Mouse (Mus musculus) forebrain, embryonic 11.5 days (tissue): Measurements from ENCODE around the gene Map4k3. TPM values are rescaled to one million over a fixed set of nuclear protein-coding genes. Genes with fewer than 3 reads are reported as not detected.

Experiments
- ATAC-seq: fragments of 200-750 bp; cut with Nextera tagmentation; replicated peaks from 2 replicates; pipeline ENCODE4 v1.8.0; 2017; ENCODE audit warnings: moderate TSS enrichment; ENCODE audit not compliant: low FRiP score
- DNase-seq: peaks from one replicate; pipeline ENCODE4 v3.0.0-alpha.2; 2017; ENCODE audit warnings: low spot score
- H3K27ac ChIP-seq: fragments of 300-500 bp; sonication (generic); 2 replicates; pipeline ENCODE4 v1.5.1; 2014; ENCODE audit warnings: low read depth, low read length
- H3K27me3 ChIP-seq: fragments of 300-500 bp; sonication (generic); 2 replicates; pipeline ENCODE4 v1.6.1; 2014; ENCODE audit warnings: mild to moderate bottlenecking, low read length, mixed read lengths; ENCODE audit not compliant: control insufficient read depth, insufficient read depth
- H3K36me3 ChIP-seq: fragments of 300-500 bp; sonication (generic); 2 replicates; pipeline ENCODE4 v1.6.1; 2014; ENCODE audit warnings: mild to moderate bottlenecking, low read length, moderate library complexity, mixed read lengths; ENCODE audit not compliant: control insufficient read depth, insufficient read depth
- H3K4me1 ChIP-seq: fragments of 300-500 bp; sonication (generic); replicated peaks from 2 replicates; pipeline ENCODE4 v1.6.1; 2014; ENCODE audit warnings: low read length, mixed read lengths; ENCODE audit not compliant: control insufficient read depth, insufficient read depth
- H3K4me2 ChIP-seq: fragments of 300-500 bp; sonication (generic); 2 replicates; pipeline ENCODE4 v1.6.1; 2014; ENCODE audit warnings: low read depth, mild to moderate bottlenecking, low read length, moderate library complexity, mixed read lengths; ENCODE audit not compliant: severe bottlenecking
- H3K4me3 ChIP-seq: fragments of 300-500 bp; sonication (generic); 2 replicates; pipeline ENCODE4 v1.5.1; 2014; ENCODE audit warnings: low read depth, low read length
- H3K9ac ChIP-seq: fragments of 300-500 bp; sonication (generic); 2 replicates; pipeline ENCODE4 v1.6.1; 2014; ENCODE audit warnings: low read length
- H3K9me3 ChIP-seq: fragments of 300-500 bp; sonication (generic); 2 replicates; pipeline ENCODE4 v1.6.1; 2016; ENCODE audit warnings: low read length, mixed read lengths; ENCODE audit not compliant: control insufficient read depth
- WGBS: fragments of 180-500 bp; shearing (Covaris S2); extraction: QIAGEN DNeasy Blood & Tissue Kit; methylation state at CpG from one replicate; pipeline ENCODE4 v1.1.7; 2014; 5-methylcytosine and 5-hydroxymethylcytosine counted together
- polyA plus RNA-seq: library from polyadenylated mRNA; unstranded; fragments of >200 nt; fragmentation: Nextera tagmentation; extraction: Ambion mirVana; gene quantifications from 2 replicates; pipeline ENCODE4 v1.2.1, GENCODE M21; 2014

The Map4k3 gene
- polyA plus RNA-seq, 1 experiment from 2014 or later, result 28.1 TPM

GRCm38 (mm10) chr17:80721670-80722069 is 6.6 kb downstream of the Map4k3 start:
- H3K4me3 ChIP-seq, result no peak overlapping the region
- H3K9ac ChIP-seq, result no peak overlapping the region
- peaks cover 2% of the 10 kb centered on the region; the same call in 1 of the 2 replicates for H3K4me1 ChIP-seq
- ATAC-seq, result peak; percentile 63; the same call in 1 of the 2 replicates
- no peak overlapping the region for H3K27ac ChIP-seq
- no peaks in the 10 kb centered on the region for H3K36me3 ChIP-seq
- H3K27me3 ChIP-seq, result no peaks in the 10 kb centered on the region
- no peak for DNase-seq
- 75% methylated on average over 7 of the region's 7 CpGs for WGBS
- no peak overlapping the region for H3K4me2 ChIP-seq
- H3K9me3 ChIP-seq, result no peaks in the 10 kb centered on the region

- Histone ChIP-seq H3K27me3 (no peaks in the 10 kb centered on the region), H3K9ac (no peak overlapping the region), H3K36me3 (no peaks in the 10 kb centered on the region), H3K27ac (no peak overlapping the region), H3K4me2 (no peak overlapping the region), H3K9me3 (no peaks in the 10 kb centered on the region), H3K4me1 (0 out of 2 replicates have a peak, but pooled peaks cover 2% of the 10 kb centered on the region), H3K4me3 (no peak overlapping the region)
- WGBS, result 95% methylated on average over 5 of the region's 5 CpGs
- ATAC-seq, result no peak
- DNase-seq, result no peak
Observed at GRCm38 (mm10) chr17:80719309-80719708, 9.0 kb downstream of the Map4k3 start.

- H3K4me3 ChIP-seq, result no peak overlapping the region
- no peak overlapping the region for H3K4me2 ChIP-seq
- 82% methylated on average over 5 of the region's 5 CpGs for WGBS
- no peak for ATAC-seq
- H3K9ac ChIP-seq, result no peak overlapping the region
- H3K27me3 ChIP-seq, result no peaks in the 10 kb centered on the region
- no peak overlapping the region for H3K27ac ChIP-seq
- no peaks in the 10 kb centered on the region for H3K9me3 ChIP-seq
- H3K36me3 ChIP-seq, result no peaks in the 10 kb centered on the region
- DNase-seq, result no peak
- H3K4me1 ChIP-seq, result 0 out of 2 replicates have a peak, but pooled peaks cover 2% of the 10 kb centered on the region
Observed at GRCm38 (mm10) chr17:80718243-80718642, 10.0 kb downstream of the Map4k3 start.

GRCm38 (mm10) chr17:80713588-80713987 is 14.7 kb downstream of the Map4k3 start:
- no peak overlapping the region for H3K4me2 ChIP-seq
- no peak for ATAC-seq
- no peak overlapping the region for H3K9ac ChIP-seq
- no peak overlapping the region for H3K27ac ChIP-seq
- no peaks in the 10 kb centered on the region for H3K9me3 ChIP-seq
- no peak for DNase-seq
- H3K36me3 ChIP-seq, result no peaks in the 10 kb centered on the region
- H3K27me3 ChIP-seq, result no peaks in the 10 kb centered on the region
- no peaks in the 10 kb centered on the region; the same call in 1 of the 2 replicates for H3K4me1 ChIP-seq
- WGBS, result 92% methylated on average over 5 of the region's 5 CpGs
- no peak overlapping the region for H3K4me3 ChIP-seq

- ATAC-seq (peak; percentile 81), DNase-seq (peak; percentile 69)
- Histone ChIP-seq H3K4me2 (peak overlapping the region; percentile 16; the same call in 1 of the 2 replicates), H3K36me3 (no peaks in the 10 kb centered on the region), H3K27me3 (no peaks in the 10 kb centered on the region), H3K9me3 (no peaks in the 10 kb centered on the region), H3K4me1 (no peaks in the 10 kb centered on the region; the same call in 1 of the 2 replicates), H3K4me3 (no peak overlapping the region), H3K9ac (no peak overlapping the region; the same call in 1 of the 2 replicates), H3K27ac (peak overlapping the region; percentile 25; the same call in 1 of the 2 replicates)
- 27% methylated on average over 24 of the region's 24 CpGs for whole genome bisulfite sequencing
Observed at GRCm38 (mm10) chr17:80709921-80710838, 18.1 kb downstream of the Map4k3 start.

- Histone ChIP-seq H3K4me2 (no peak overlapping the region), H3K27me3 (no peaks in the 10 kb centered on the region), H3K36me3 (no peaks in the 10 kb centered on the region), H3K9me3 (no peaks in the 10 kb centered on the region), H3K9ac (no peak overlapping the region), H3K4me1 (no peaks in the 10 kb centered on the region; the same call in 1 of the 2 replicates), H3K27ac (no peak overlapping the region), H3K4me3 (no peak overlapping the region)
- ATAC-seq (no peak), DNase-seq (no peak)
- 93% methylated on average over 6 of the region's 6 CpGs for WGBS
Observed at GRCm38 (mm10) chr17:80708803-80709202, 19.5 kb downstream of the Map4k3 start.

GRCm38 (mm10) chr17:80707176-80707575 is 21.1 kb downstream of the Map4k3 start:
- 83% methylated on average over 4 of the region's 4 CpGs for WGBS
- no peak overlapping the region for H3K9ac ChIP-seq
- H3K4me3 ChIP-seq, result no peak overlapping the region
- DNase-seq (no peak), ATAC-seq (no peak)
- H3K4me2 ChIP-seq, result no peak overlapping the region
- H3K9me3 ChIP-seq, result no peaks in the 10 kb centered on the region
- H3K27me3 ChIP-seq, result no peaks in the 10 kb centered on the region
- H3K36me3 ChIP-seq, result no peaks in the 10 kb centered on the region
- no peak overlapping the region for H3K27ac ChIP-seq
- H3K4me1 ChIP-seq, result no peaks in the 10 kb centered on the region; the same call in 1 of the 2 replicates

GRCm38 (mm10) chr17:80706608-80707007 is 21.7 kb downstream of the Map4k3 start:
- H3K9ac ChIP-seq, result no peak overlapping the region
- no peaks in the 10 kb centered on the region for H3K27me3 ChIP-seq
- no peak overlapping the region for H3K4me3 ChIP-seq
- H3K9me3 ChIP-seq, result no peaks in the 10 kb centered on the region
- ATAC-seq (no peak), DNase-seq (no peak)
- no peak overlapping the region for H3K27ac ChIP-seq
- 83% methylated on average over 6 of the region's 6 CpGs for WGBS
- no peak overlapping the region for H3K4me2 ChIP-seq
- H3K4me1 ChIP-seq, result no peaks in the 10 kb centered on the region; the same call in 1 of the 2 replicates
- H3K36me3 ChIP-seq, result no peaks in the 10 kb centered on the region
